Mouse (Mus musculus) ovary, postnatal 14 days (tissue): ENCODE results near the gene Plcd3.

ENCODE experiments used
- DNase-seq: peaks from one replicate; pipeline ENCODE4 v3.0.0; 2022; ENCODE audit warnings: low spot score

The Plcd3 gene

GRCm38 (mm10) chr11:103101481-103101865, at the start of gene Plcd3, which contains the start of gene Acbd4:
Gene Plcd3 (minus strand): TSS chr11:103101658.
Gene Acbd4 (plus strand): TSS chr11:103101682.
- peak; percentile 70 for DNase-seq

GRCm38 (mm10) chr11:103149771-103150170, 48.3 kb upstream of the Plcd3 start:
- no peak for DNase-seq

GRCm38 (mm10) chr11:103147766-103148165, 46.3 kb upstream of the Plcd3 start:
- DNase-seq: no peak

GRCm38 (mm10) chr11:103146386-103146785, 44.9 kb upstream of the Plcd3 start:
- DNase-seq: no peak

GRCm38 (mm10) chr11:103144309-103145285, 43.1 kb upstream of the Plcd3 start:
- DNase-seq: no peak

- DNase-seq: no peak
Observed at GRCm38 (mm10) chr11:103142441-103143182, 41.2 kb upstream of the Plcd3 start.

GRCm38 (mm10) chr11:103141944-103142255, 40.4 kb upstream of the Plcd3 start:
- DNase-seq: no peak

- peak; percentile 69 for DNase-seq
Observed at GRCm38 (mm10) chr11:103141101-103141943, 39.9 kb upstream of the Plcd3 start.

GRCm38 (mm10) chr11:103140763-103141100, 39.3 kb upstream of the Plcd3 start:
- DNase-seq: no peak

GRCm38 (mm10) chr11:103139951-103140762, 38.7 kb upstream of the Plcd3 start:
- DNase-seq: no peak

GRCm38 (mm10) chr11:103136039-103136577, 34.6 kb upstream of the Plcd3 start:
- no peak for DNase-seq

- no peak for DNase-seq
Observed at GRCm38 (mm10) chr11:103134221-103134620, 32.8 kb upstream of the Plcd3 start.

- no peak for DNase-seq
Observed at GRCm38 (mm10) chr11:103133456-103134185, 32.2 kb upstream of the Plcd3 start.

- DNase-seq: peak; percentile 99
Observed at GRCm38 (mm10) chr11:103132576-103133455, 31.4 kb upstream of the Plcd3 start.

- peak; percentile 57 for DNase-seq
Observed at GRCm38 (mm10) chr11:103131701-103132575, 30.5 kb upstream of the Plcd3 start, which contains the start of gene Hexim2. Gene Hexim2 (plus strand): TSS chr11:103132429.

- no peak for DNase-seq
Observed at GRCm38 (mm10) chr11:103120315-103120714, 18.9 kb upstream of the Plcd3 start.

- DNase-seq: no peak
Observed at GRCm38 (mm10) chr11:103119609-103120008, 18.2 kb upstream of the Plcd3 start.

- DNase-seq: no peak
Observed at GRCm38 (mm10) chr11:103118866-103119265, 17.4 kb upstream of the Plcd3 start.
